Mouse (Mus musculus) forebrain, embryonic 13.5 days (tissue): ENCODE results near the gene Cfap97d2. TPM values are rescaled to one million over a fixed set of nuclear protein-coding genes. Genes with fewer than 3 reads are reported as not detected.
A peak's percentile ranks its signal among the peaks of the same experiment; 100 is the strongest.

Experiments
- ATAC-seq: fragments of 200-750 bp; cut with Nextera tagmentation; 2 replicates; pipeline ENCODE4 v1.8.0; 2017
- H3K27ac ChIP-seq: fragments of 300-500 bp; sonication (generic); 2 replicates; pipeline ENCODE4 v1.5.1; 2015; ENCODE audit warnings: inconsistent platforms, mild to moderate bottlenecking, moderate library complexity
- H3K27me3 ChIP-seq: fragments of 300-500 bp; sonication (generic); 2 replicates; pipeline ENCODE4 v1.6.1; 2015; ENCODE audit warnings: mild to moderate bottlenecking, inconsistent platforms
- H3K36me3 ChIP-seq: fragments of 300-500 bp; sonication (generic); 2 replicates; pipeline ENCODE4 v1.6.1; 2015; ENCODE audit warnings: mild to moderate bottlenecking, inconsistent platforms; ENCODE audit not compliant: poor library complexity, severe bottlenecking
- H3K4me1 ChIP-seq: fragments of 300-500 bp; sonication (generic); 2 replicates; pipeline ENCODE4 v1.6.1; 2015; ENCODE audit warnings: inconsistent platforms
- H3K4me2 ChIP-seq: fragments of 300-500 bp; sonication (generic); 2 replicates; pipeline ENCODE4 v1.6.1; 2015; ENCODE audit warnings: inconsistent platforms, mild to moderate bottlenecking, moderate library complexity
- H3K4me3 ChIP-seq: fragments of 300-500 bp; sonication (generic); 2 replicates; pipeline ENCODE4 v1.5.1; 2015; ENCODE audit warnings: mild to moderate bottlenecking, inconsistent platforms
- H3K9ac ChIP-seq: fragments of 300-500 bp; sonication (generic); 2 replicates; pipeline ENCODE4 v1.6.1; 2015; ENCODE audit warnings: mild to moderate bottlenecking, inconsistent platforms
- H3K9me3 ChIP-seq: fragments of 300-500 bp; sonication (generic); replicated peaks from 2 replicates; pipeline ENCODE4 v1.6.1; 2016; ENCODE audit warnings: inconsistent platforms
- WGBS: fragments of 180-500 bp; shearing (Covaris S2); methylation state at CpG from one replicate; pipeline ENCODE4 v1.1.7; 2015; 5-methylcytosine and 5-hydroxymethylcytosine counted together
- polyA plus RNA-seq: library from polyadenylated mRNA; unstranded; fragments of >200 nt; fragmentation: Nextera tagmentation; extraction: Ambion mirVana; gene quantifications from 2 replicates; pipeline ENCODE4 v1.2.1, GENCODE M21; 2015

The Cfap97d2 gene
- polyA plus RNA-seq, 1 experiment from 2014 or later: 1.4 TPM

GRCm38 (mm10) chr8:13675121-13675520 is 30.6 kb upstream of the Cfap97d2 start:
- Histone ChIP-seq H3K9me3 (no peaks in the 10 kb centered on the region), H3K4me1 (peaks cover 29% of the 10 kb centered on the region), H3K27ac (no peak overlapping the region), H3K36me3 (no peaks in the 10 kb centered on the region), H3K9ac (no peak overlapping the region), H3K27me3 (peaks cover 7% of the 10 kb centered on the region; the same call in 1 of the 2 replicates), H3K4me3 (0 out of 2 replicates have a peak overlapping the region, but pooled peaks have one; percentile 76), H3K4me2 (peak overlapping the region; percentile 86)
- 87% methylated on average over 4 of the region's 4 CpGs for WGBS
- no peak for ATAC-seq

GRCm38 (mm10) chr8:13675524-13675923 is 30.2 kb upstream of the Cfap97d2 start:
- Histone ChIP-seq H3K27me3 (peaks cover 7% of the 10 kb centered on the region; the same call in 1 of the 2 replicates), H3K36me3 (no peaks in the 10 kb centered on the region), H3K4me3 (peak overlapping the region; percentile 76), H3K4me1 (peaks cover 29% of the 10 kb centered on the region), H3K9ac (peak overlapping the region; percentile 76; the same call in 1 of the 2 replicates), H3K9me3 (no peaks in the 10 kb centered on the region), H3K4me2 (peak overlapping the region; percentile 86), H3K27ac (no peak overlapping the region)
- ATAC-seq: no peak
- WGBS: 60% methylated on average over 8 of the region's 8 CpGs

- Histone ChIP-seq H3K9me3 (no peaks in the 10 kb centered on the region), H3K4me3 (peak overlapping the region; percentile 76)
Observed at GRCm38 (mm10) chr8:13676302-13676700, 29.4 kb upstream of the Cfap97d2 start.

GRCm38 (mm10) chr8:13676701-13677412 is 28.8 kb upstream of the Cfap97d2 start:
- Histone ChIP-seq H3K9me3 (no peaks in the 10 kb centered on the region), H3K36me3 (no peaks in the 10 kb centered on the region), H3K27me3 (peaks cover 7% of the 10 kb centered on the region; the same call in 1 of the 2 replicates), H3K27ac (peak overlapping the region; percentile 85), H3K9ac (peak overlapping the region; percentile 76), H3K4me2 (peak overlapping the region; percentile 86), H3K4me1 (peaks cover 29% of the 10 kb centered on the region), H3K4me3 (peak overlapping the region; percentile 76)
- ATAC-seq: peak; percentile 77
- WGBS: under 1% methylated on average over 44 of the region's 47 CpGs

More at GRCm38 (mm10) chr8:13676302-13676700, 29.4 kb upstream of the Cfap97d2 start:
- Histone ChIP-seq H3K27ac (peak overlapping the region; percentile 85; the same call in 1 of the 2 replicates), H3K9ac (peak overlapping the region; percentile 76), H3K4me1 (peaks cover 29% of the 10 kb centered on the region), H3K36me3 (no peaks in the 10 kb centered on the region), H3K27me3 (peaks cover 7% of the 10 kb centered on the region; the same call in 1 of the 2 replicates), H3K4me2 (peak overlapping the region; percentile 86)
- no peak for ATAC-seq
- under 1% methylated on average over 12 of the region's 12 CpGs for WGBS

GRCm38 (mm10) chr8:13677413-13677883 is 28.2 kb upstream of the Cfap97d2 start, which contains the start of gene Rasa3:
Gene Rasa3 (minus strand): TSS chr8:13677603.
- Histone ChIP-seq H3K27me3 (peaks cover 7% of the 10 kb centered on the region; the same call in 1 of the 2 replicates), H3K9me3 (no peaks in the 10 kb centered on the region), H3K9ac (peak within 1 kb of the TSS; percentile 76), H3K4me1 (peaks cover 29% of the 10 kb centered on the region), H3K4me2 (peak within 1 kb of the TSS; percentile 86), H3K4me3 (peak within 1 kb of the TSS; percentile 76), H3K36me3 (no peaks in the 10 kb centered on the region), H3K27ac (peak within 1 kb of the TSS; percentile 85)
- 0% methylated on average over 28 of the region's 42 CpGs for WGBS
- peak; percentile 99 for ATAC-seq

- ATAC-seq: no peak
- H3K4me1 ChIP-seq: peaks cover 29% of the 10 kb centered on the region
- H3K4me3 ChIP-seq: peak overlapping the region; percentile 76
- H3K4me2 ChIP-seq: peak overlapping the region; percentile 86
- H3K9me3 ChIP-seq: no peaks in the 10 kb centered on the region
- WGBS: 53% methylated on average over 8 of the region's 8 CpGs
- no peak overlapping the region for H3K27ac ChIP-seq
- peak overlapping the region; percentile 45 for H3K9ac ChIP-seq
- H3K36me3 ChIP-seq: no peaks in the 10 kb centered on the region
- peaks cover 7% of the 10 kb centered on the region; the same call in 1 of the 2 replicates for H3K27me3 ChIP-seq
Observed at GRCm38 (mm10) chr8:13678182-13678581, 27.5 kb upstream of the Cfap97d2 start.

- 0 out of 2 replicates have a peak, but pooled peaks cover 2% of the 10 kb centered on the region for H3K4me1 ChIP-seq
- ATAC-seq: no peak
- no peak overlapping the region for H3K4me3 ChIP-seq
- 80% methylated on average over 7 of the region's 7 CpGs for WGBS
- no peaks in the 10 kb centered on the region for H3K9me3 ChIP-seq
- H3K27me3 ChIP-seq: peaks cover 3% of the 10 kb centered on the region; the same call in 1 of the 2 replicates
- H3K27ac ChIP-seq: no peak overlapping the region
- no peak overlapping the region for H3K4me2 ChIP-seq
- no peaks in the 10 kb centered on the region for H3K36me3 ChIP-seq
- no peak overlapping the region for H3K9ac ChIP-seq
Observed at GRCm38 (mm10) chr8:13684131-13684530, 21.6 kb upstream of the Cfap97d2 start.

GRCm38 (mm10) chr8:13685674-13686314 is 19.9 kb upstream of the Cfap97d2 start:
- Histone ChIP-seq H3K27me3 (no peaks in the 10 kb centered on the region), H3K4me3 (no peak overlapping the region), H3K27ac (no peak overlapping the region), H3K36me3 (no peaks in the 10 kb centered on the region), H3K4me2 (no peak overlapping the region), H3K4me1 (0 out of 2 replicates have a peak, but pooled peaks cover 2% of the 10 kb centered on the region), H3K9ac (no peak overlapping the region), H3K9me3 (no peaks in the 10 kb centered on the region)
- 88% methylated on average over 16 of the region's 16 CpGs for WGBS
- ATAC-seq: no peak

GRCm38 (mm10) chr8:13686426-13686825 is 19.3 kb upstream of the Cfap97d2 start:
- Histone ChIP-seq H3K4me3 (no peak overlapping the region), H3K4me2 (no peak overlapping the region), H3K9ac (no peak overlapping the region), H3K9me3 (no peaks in the 10 kb centered on the region), H3K36me3 (no peaks in the 10 kb centered on the region), H3K4me1 (0 out of 2 replicates have a peak, but pooled peaks cover 2% of the 10 kb centered on the region), H3K27ac (no peak overlapping the region), H3K27me3 (no peaks in the 10 kb centered on the region)
- no peak for ATAC-seq
- WGBS: 81% methylated on average over 7 of the region's 7 CpGs

- no peaks in the 10 kb centered on the region for H3K9me3 ChIP-seq
- H3K27me3 ChIP-seq: no peaks in the 10 kb centered on the region
- H3K27ac ChIP-seq: no peak overlapping the region
- WGBS: 96% methylated on average over 8 of the region's 8 CpGs
- H3K4me1 ChIP-seq: 0 out of 2 replicates have a peak, but pooled peaks cover 2% of the 10 kb centered on the region
- H3K4me2 ChIP-seq: no peak overlapping the region
- H3K4me3 ChIP-seq: no peak overlapping the region
- no peak overlapping the region for H3K9ac ChIP-seq
- H3K36me3 ChIP-seq: no peaks in the 10 kb centered on the region
- no peak for ATAC-seq
Observed at GRCm38 (mm10) chr8:13687101-13687717, 18.5 kb upstream of the Cfap97d2 start.

GRCm38 (mm10) chr8:13687941-13688340 is 17.7 kb upstream of the Cfap97d2 start:
- Histone ChIP-seq H3K9me3 (no peaks in the 10 kb centered on the region), H3K4me3 (no peak overlapping the region), H3K36me3 (no peaks in the 10 kb centered on the region), H3K4me2 (no peak overlapping the region), H3K4me1 (0 out of 2 replicates have a peak, but pooled peaks cover 2% of the 10 kb centered on the region), H3K27me3 (no peaks in the 10 kb centered on the region), H3K27ac (no peak overlapping the region), H3K9ac (no peak overlapping the region)
- 85% methylated on average over 4 of the region's 4 CpGs for WGBS
- no peak for ATAC-seq
